Comparison of ENCODE assay signal across 19 mouse cellular contexts in the genomic region with DNA sequence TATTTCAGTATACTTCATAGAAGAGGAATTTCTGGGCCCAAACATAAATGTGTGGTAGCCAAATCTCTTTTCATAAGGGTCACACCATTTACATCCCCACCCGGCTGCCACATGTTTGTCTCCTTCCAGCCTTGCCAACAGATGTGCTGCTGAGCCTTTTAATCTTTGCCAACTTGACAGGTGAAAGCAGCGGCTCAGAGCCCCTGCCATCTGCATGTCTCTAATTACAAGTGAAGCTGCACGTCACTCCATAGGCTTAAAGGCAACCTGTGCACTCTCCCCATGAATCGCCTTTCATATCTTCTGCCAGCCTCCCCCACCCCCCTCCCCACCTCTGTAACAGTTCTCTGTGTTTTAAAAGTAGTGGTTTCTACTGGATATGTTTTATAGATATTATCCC.
A peak's percentile ranks its signal among the peaks of the same experiment; 100 is the strongest.
DNase-seq lines count a peak whose midpoint lies in the region; ATAC-seq and TF ChIP-seq lines count a peak whose summit lies in the region.
"Had no signal": no experiment of that assay in that cellular context is flagged by ENCODE, and none has a peak within 500 bp of the region (broad histone marks: within the 10 kb centered on the region; RNA-seq: fewer than 3 reads in every experiment).

No protein-coding gene starts in this region.

- DNase-seq in embryonic facial prominence, embryonic 14.5 days (ENCODE audit: low spot score), result peak; percentile 77
- DNase-seq in embryonic facial prominence, embryonic 10.5 days (ENCODE audit: low spot score), result no peak
- peak; percentile 42 for DNase-seq in neural tube, embryonic 10.5 days (ENCODE audit: extremely low spot score, low spot score)
- DNase-seq in limb, embryonic 14.5 days (ENCODE audit: low spot score), result peak; percentile 38
- no peak for DNase-seq in frontal cortex, postnatal 25 days (ENCODE audit: low spot score in 2 of 2)
- no peak for DNase-seq in liver
- DNase-seq: adrenal gland, postnatal 10 days; cerebellum, adult 2 months; cerebellum, postnatal 25 days; heart, postnatal 10 days; kidney, adult 2 months; kidney, postnatal 14 days; left cerebral cortex, postnatal 4 days; lung, adult 18-20 months; lung, postnatal 10 days; thymus, postnatal 36 days had no signal

- no peak overlapping the region for H3K4me2 ChIP-seq in embryonic facial prominence, embryonic 14.5 days (ENCODE audit: low read depth, low read length)
- H3K4me2 ChIP-seq in neural tube, embryonic 15.5 days, result no peak overlapping the region
- no peak overlapping the region for H3K4me2 ChIP-seq in limb, embryonic 14.5 days (replicated peaks; ENCODE audit: low read depth, low read length, severe bottlenecking)
- H3K4me2 ChIP-seq: heart, embryonic 12.5 days; liver, embryonic 12.5 days had no signal

- peak; percentile 44; the same call in 1 of the 2 replicates for ATAC-seq in embryonic facial prominence, embryonic 14.5 days (ENCODE audit: low read depth)
- ATAC-seq in neural tube, embryonic 15.5 days (ENCODE audit: low FRiP score), result no peak
- ATAC-seq in limb, embryonic 14.5 days (ENCODE audit: low FRiP score, low read depth), result peak; percentile 50; the same call in 1 of the 2 replicates
- ATAC-seq: liver, embryonic 12.5 days had no signal

- WGBS in embryonic facial prominence, embryonic 14.5 days, result 42% methylated on average over 4 of the region's 4 CpGs
- WGBS in embryonic facial prominence, embryonic 10.5 days, result 71% methylated on average over 4 of the region's 4 CpGs
- 45% methylated on average over 4 of the region's 4 CpGs for WGBS in neural tube, embryonic 15.5 days
- WGBS in limb, embryonic 14.5 days, result 18% methylated on average over 4 of the region's 4 CpGs

- no peak overlapping the region for H3K4me3 ChIP-seq in embryonic facial prominence, embryonic 14.5 days (ENCODE audit: low read depth, low read length)
- no peak overlapping the region for H3K4me3 ChIP-seq in embryonic facial prominence, embryonic 10.5 days
- no peak overlapping the region for H3K4me3 ChIP-seq in neural tube, embryonic 15.5 days (replicated peaks)
- no peak overlapping the region for H3K4me3 ChIP-seq in limb, embryonic 14.5 days (replicated peaks; ENCODE audit: low read length)
- H3K4me3 ChIP-seq: heart, embryonic 12.5 days; liver, embryonic 12.5 days had no signal

- peaks cover 6% of the 10 kb centered on the region; the same call in 1 of the 2 replicates for H3K9me3 ChIP-seq in embryonic facial prominence, embryonic 14.5 days (ENCODE audit: control insufficient read depth, low read length)
- H3K9me3 ChIP-seq in embryonic facial prominence, embryonic 10.5 days, result 0 out of 2 replicates have a peak, but pooled peaks cover 2% of the 10 kb centered on the region
- H3K9me3 ChIP-seq in neural tube, embryonic 15.5 days (replicated peaks), result no peaks in the 10 kb centered on the region
- no peaks in the 10 kb centered on the region for H3K9me3 ChIP-seq in limb, embryonic 14.5 days (ENCODE audit: control insufficient read depth, low read length)
- H3K9me3 ChIP-seq: heart, embryonic 12.5 days had no signal

- no peak overlapping the region for H3K27ac ChIP-seq in embryonic facial prominence, embryonic 14.5 days (replicated peaks; ENCODE audit: low read depth, low read length)
- H3K27ac ChIP-seq in embryonic facial prominence, embryonic 10.5 days (replicated peaks), result no peak overlapping the region
- no peak overlapping the region for H3K27ac ChIP-seq in neural tube, embryonic 15.5 days (replicated peaks)
- H3K27ac ChIP-seq in limb, embryonic 14.5 days (replicated peaks; ENCODE audit: low read depth, low read length), result no peak overlapping the region
- H3K27ac ChIP-seq: liver, embryonic 12.5 days had no signal

- no peaks in the 10 kb centered on the region for H3K4me1 ChIP-seq in embryonic facial prominence, embryonic 14.5 days (ENCODE audit: control insufficient read depth, insufficient read depth, low read length)
- no peaks in the 10 kb centered on the region for H3K4me1 ChIP-seq in embryonic facial prominence, embryonic 10.5 days
- H3K4me1 ChIP-seq in neural tube, embryonic 15.5 days, result peaks cover 16% of the 10 kb centered on the region
- no peaks in the 10 kb centered on the region for H3K4me1 ChIP-seq in limb, embryonic 14.5 days (ENCODE audit: control insufficient read depth, insufficient read depth, low read length)
- H3K4me1 ChIP-seq: heart, embryonic 12.5 days; liver, embryonic 12.5 days had no signal

- H3K36me3 ChIP-seq in embryonic facial prominence, embryonic 14.5 days (ENCODE audit: control insufficient read depth, insufficient read depth, low read length), result no peaks in the 10 kb centered on the region
- H3K36me3 ChIP-seq in embryonic facial prominence, embryonic 10.5 days (replicated peaks), result no peaks in the 10 kb centered on the region
- no peaks in the 10 kb centered on the region for H3K36me3 ChIP-seq in neural tube, embryonic 15.5 days
- H3K36me3 ChIP-seq in limb, embryonic 14.5 days (ENCODE audit: control insufficient read depth, insufficient read depth, low read length), result no peaks in the 10 kb centered on the region
- H3K36me3 ChIP-seq: heart, embryonic 12.5 days; liver, embryonic 12.5 days had no signal

- TF ChIP-seq POLR2A in limb, embryonic 14.5 days (IDR thresholded peaks at IDR 0.05; ENCODE audit: borderline replicate concordance, extremely low read depth, insufficient read depth, insufficient read length), result no peak

- no peaks in the 10 kb centered on the region for H3K27me3 ChIP-seq in embryonic facial prominence, embryonic 14.5 days (replicated peaks; ENCODE audit: control insufficient read depth, insufficient read depth, low read length)
- H3K27me3 ChIP-seq in embryonic facial prominence, embryonic 10.5 days (replicated peaks; ENCODE audit: low read depth, poor library complexity, severe bottlenecking), result no peaks in the 10 kb centered on the region
- H3K27me3 ChIP-seq in neural tube, embryonic 15.5 days (replicated peaks), result no peaks in the 10 kb centered on the region
- H3K27me3 ChIP-seq in limb, embryonic 14.5 days (ENCODE audit: control insufficient read depth, insufficient read depth, low read length), result no peaks in the 10 kb centered on the region
- H3K27me3 ChIP-seq: heart, embryonic 12.5 days; liver, embryonic 12.5 days had no signal

- no peak overlapping the region for H3K9ac ChIP-seq in embryonic facial prominence, embryonic 14.5 days (ENCODE audit: low read depth, low read length)
- no peak overlapping the region for H3K9ac ChIP-seq in neural tube, embryonic 15.5 days (replicated peaks)
- H3K9ac ChIP-seq in limb, embryonic 14.5 days (ENCODE audit: low read depth, low read length, severe bottlenecking), result no peak overlapping the region
- H3K9ac ChIP-seq: heart, embryonic 12.5 days; liver, embryonic 12.5 days had no signal

Comparison
In these comparisons a context has a peak if more than half of its experiments do, and no peak if none do; other contexts are left out.
1. DNase-seq: peak in embryonic facial prominence, embryonic 14.5 days (single experiment), neural tube, embryonic 10.5 days (single experiment) and limb, embryonic 14.5 days (single experiment); none in embryonic facial prominence, embryonic 10.5 days (single experiment), frontal cortex, postnatal 25 days (0 of 2) and liver (single experiment).